Mouse (Mus musculus): ENCODE data around the gene Nme6. TPM values are rescaled to one million over a fixed set of nuclear protein-coding genes. Genes with fewer than 3 reads are reported as not detected.

Nme6 gene
- polyA plus RNA-seq, 1 experiment: 41.2 TPM

DNA sequence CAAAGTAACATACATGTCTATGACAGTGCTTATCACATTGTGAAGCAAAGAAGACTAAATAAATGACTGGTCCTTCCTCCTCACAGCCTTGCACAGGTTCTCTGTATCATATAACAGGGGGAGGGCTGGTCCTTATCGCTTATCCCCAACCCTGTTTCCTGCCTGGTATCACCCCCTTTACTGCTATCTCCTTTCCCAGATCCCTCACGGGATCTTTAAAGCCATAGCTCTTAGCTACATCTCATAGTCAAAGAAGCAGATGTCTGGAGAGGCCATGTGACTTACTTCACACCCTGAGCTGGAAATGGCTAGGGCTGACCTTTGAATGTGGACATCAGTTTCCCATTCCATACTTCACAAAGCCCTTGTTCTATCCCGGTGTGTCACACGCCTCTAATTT, 6.8 kb upstream of the Nme6 start:
- Histone ChIP-seq H3K9me3 (replicated peaks; ENCODE audit: control insufficient read depth, insufficient read depth, low read length, poor library complexity, severe bottlenecking) (no peaks in the 10 kb centered on the region), H3K4me1 (ENCODE audit: control insufficient read depth, insufficient read depth, low read length) (no peaks in the 10 kb centered on the region), H3K27me3 (ENCODE audit: control insufficient read depth, insufficient read depth, low read length, poor library complexity, severe bottlenecking) (no peaks in the 10 kb centered on the region), H3K9ac (ENCODE audit: low read depth, poor library complexity, severe bottlenecking) (no peak overlapping the region), H3K36me3 (ENCODE audit: control insufficient read depth, insufficient read depth, low read length, poor library complexity, severe bottlenecking) (no peaks in the 10 kb centered on the region), H3K27ac (ENCODE audit: insufficient read depth, low read length) (no peak overlapping the region), H3K4me3 (ENCODE audit: low read depth, low read length) (no peak overlapping the region)
- TF ChIP-seq CTCF (IDR thresholded peaks at IDR 0.05; ENCODE audit: low read depth, low read length): no peak

DNA sequence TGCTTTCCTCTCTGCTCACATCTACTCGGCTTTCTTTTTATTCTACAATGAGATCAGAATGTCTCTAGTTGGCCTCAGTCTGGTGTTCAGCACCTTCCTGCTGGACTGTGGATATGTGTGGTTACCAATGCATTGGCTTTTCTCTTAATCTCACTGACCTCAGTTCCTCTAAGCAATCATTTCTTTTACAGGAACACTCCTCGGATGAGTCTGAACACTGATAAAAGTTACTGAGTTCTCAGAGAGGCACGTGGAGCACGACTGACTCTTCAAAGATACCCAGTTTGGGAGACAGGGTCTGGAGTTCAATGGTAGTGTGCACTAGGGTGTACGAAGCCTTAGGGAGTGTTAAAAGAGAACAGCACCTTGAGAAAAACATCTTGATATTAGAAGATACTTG, 6.4 kb upstream of the Nme6 start:
- H3K9ac ChIP-seq (ENCODE audit: low read depth, poor library complexity, severe bottlenecking): no peak overlapping the region
- no peak for TF ChIP-seq CTCF (IDR thresholded peaks at IDR 0.05; ENCODE audit: low read depth, low read length)
- H3K36me3 ChIP-seq (ENCODE audit: control insufficient read depth, insufficient read depth, low read length, poor library complexity, severe bottlenecking): no peaks in the 10 kb centered on the region
- H3K4me3 ChIP-seq (ENCODE audit: low read depth, low read length): no peak overlapping the region
- no peak overlapping the region for H3K27ac ChIP-seq (ENCODE audit: insufficient read depth, low read length)
- H3K9me3 ChIP-seq (replicated peaks; ENCODE audit: control insufficient read depth, insufficient read depth, low read length, poor library complexity, severe bottlenecking): no peaks in the 10 kb centered on the region
- H3K27me3 ChIP-seq (ENCODE audit: control insufficient read depth, insufficient read depth, low read length, poor library complexity, severe bottlenecking): no peaks in the 10 kb centered on the region
- no peaks in the 10 kb centered on the region for H3K4me1 ChIP-seq (ENCODE audit: control insufficient read depth, insufficient read depth, low read length)

DNA sequence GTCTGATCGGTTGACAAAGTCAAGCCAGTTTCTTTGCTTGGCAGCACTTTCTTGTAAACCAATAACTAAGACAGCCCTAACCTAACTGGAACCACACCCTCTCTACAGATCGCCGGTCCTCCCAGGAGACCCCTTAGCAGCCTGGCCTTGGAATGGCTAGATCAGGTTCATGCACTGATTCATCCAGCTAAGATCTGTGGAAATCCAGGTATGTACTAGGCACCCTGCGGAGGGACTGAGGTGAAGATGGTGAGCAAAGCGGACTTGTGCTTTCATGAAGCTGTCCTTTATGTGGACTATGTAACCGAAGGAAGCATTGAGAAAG, 501 bp downstream of the Nme6 start:
- TF ChIP-seq POLR2A (IDR thresholded peaks at IDR 0.05; ENCODE audit: insufficient read depth, low read length): no peak
- no peak for TF ChIP-seq CTCF (IDR thresholded peaks at IDR 0.05; ENCODE audit: low read depth, low read length)
- H3K36me3 ChIP-seq (ENCODE audit: control insufficient read depth, insufficient read depth, low read length, poor library complexity, severe bottlenecking): peaks cover 2% of the 10 kb centered on the region; the same call in 1 of the 2 replicates
- H3K27ac ChIP-seq (ENCODE audit: insufficient read depth, low read length): no peak overlapping the region

DNA sequence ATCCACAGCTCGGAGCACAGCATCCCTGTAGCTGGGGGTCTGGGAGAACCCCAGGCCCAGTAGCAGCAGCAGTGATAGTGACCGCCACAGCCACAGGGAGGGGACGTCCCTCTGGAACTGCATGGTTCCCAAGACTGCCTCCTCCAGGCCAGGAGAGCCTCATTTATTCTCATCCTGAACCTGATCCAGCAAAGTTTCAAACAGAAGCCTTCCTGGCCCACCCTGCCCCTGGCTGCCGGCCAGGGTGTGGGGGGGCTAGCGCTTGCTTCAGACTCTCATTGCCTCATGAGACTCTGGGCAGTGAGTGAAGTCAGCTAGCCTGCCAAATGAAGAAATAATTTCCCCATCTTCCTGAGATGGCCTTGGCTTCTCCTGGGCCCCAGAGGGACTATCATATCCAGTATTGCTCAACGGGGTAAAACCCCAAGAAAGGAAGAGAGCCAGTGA, 16.8 kb downstream of the Nme6 start, which contains the start of gene Camp:
Gene Camp, minus strand, starts transcription at position 306 of the 447 bp plus-strand sequence.
- Histone ChIP-seq H3K4me1 (ENCODE audit: control insufficient read depth, insufficient read depth, low read length) (no peaks in the 10 kb centered on the region), H3K9me3 (replicated peaks; ENCODE audit: control insufficient read depth, insufficient read depth, low read length, poor library complexity, severe bottlenecking) (no peaks in the 10 kb centered on the region), H3K36me3 (ENCODE audit: control insufficient read depth, insufficient read depth, low read length, poor library complexity, severe bottlenecking) (no peaks in the 10 kb centered on the region), H3K4me3 (ENCODE audit: low read depth, low read length) (no peak within 1 kb of the TSS), H3K27ac (ENCODE audit: insufficient read depth, low read length) (no peak within 1 kb of the TSS), H3K27me3 (ENCODE audit: control insufficient read depth, insufficient read depth, low read length, poor library complexity, severe bottlenecking) (no peaks in the 10 kb centered on the region), H3K9ac (ENCODE audit: low read depth, poor library complexity, severe bottlenecking) (no peak within 1 kb of the TSS)
- TF ChIP-seq EP300 (IDR thresholded peaks at IDR 0.05; ENCODE audit: insufficient read depth, low read depth, low read length) (no peak), POLR2A (IDR thresholded peaks at IDR 0.05; ENCODE audit: insufficient read depth, low read length) (no peak), CTCF (IDR thresholded peaks at IDR 0.05; ENCODE audit: low read depth, low read length) (no peak)

More for the DNA sequence above, 501 bp downstream of the Nme6 start:
- peak overlapping the region; percentile 37 for H3K9ac ChIP-seq (ENCODE audit: low read depth, poor library complexity, severe bottlenecking)
- H3K27me3 ChIP-seq (ENCODE audit: control insufficient read depth, insufficient read depth, low read length, poor library complexity, severe bottlenecking): no peaks in the 10 kb centered on the region
- H3K4me1 ChIP-seq (ENCODE audit: control insufficient read depth, insufficient read depth, low read length): no peaks in the 10 kb centered on the region
- peak overlapping the region; percentile 92 for H3K4me3 ChIP-seq (ENCODE audit: low read depth, low read length)
- H3K9me3 ChIP-seq (replicated peaks; ENCODE audit: control insufficient read depth, insufficient read depth, low read length, poor library complexity, severe bottlenecking): no peaks in the 10 kb centered on the region

DNA sequence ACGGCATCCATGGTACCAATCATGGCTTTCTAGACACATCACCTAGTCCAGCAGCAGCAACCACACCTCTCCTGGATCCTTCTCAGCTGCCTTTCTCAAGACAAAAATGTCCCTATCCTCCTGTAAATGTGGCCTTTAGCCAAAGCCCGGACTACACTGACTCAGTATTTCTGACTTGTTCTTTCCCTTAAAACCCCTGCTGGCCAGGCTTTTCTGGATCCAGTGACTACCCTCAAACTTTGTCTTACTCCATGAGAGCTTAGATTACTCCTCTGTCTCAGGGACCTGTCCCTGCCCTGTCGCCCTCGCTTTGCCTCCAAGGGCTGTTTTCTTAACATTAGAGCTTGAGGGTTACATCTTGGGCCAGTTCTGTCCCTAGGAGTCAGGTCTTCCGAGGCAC, 17.6 kb downstream of the Nme6 start:
- Histone ChIP-seq H3K27ac (ENCODE audit: insufficient read depth, low read length) (no peak overlapping the region), H3K9me3 (replicated peaks; ENCODE audit: control insufficient read depth, insufficient read depth, low read length, poor library complexity, severe bottlenecking) (no peaks in the 10 kb centered on the region), H3K4me1 (ENCODE audit: control insufficient read depth, insufficient read depth, low read length) (no peaks in the 10 kb centered on the region), H3K27me3 (ENCODE audit: control insufficient read depth, insufficient read depth, low read length, poor library complexity, severe bottlenecking) (no peaks in the 10 kb centered on the region), H3K9ac (ENCODE audit: low read depth, poor library complexity, severe bottlenecking) (no peak overlapping the region), H3K4me3 (ENCODE audit: low read depth, low read length) (no peak overlapping the region), H3K36me3 (ENCODE audit: control insufficient read depth, insufficient read depth, low read length, poor library complexity, severe bottlenecking) (no peaks in the 10 kb centered on the region)
- TF ChIP-seq CTCF (IDR thresholded peaks at IDR 0.05; ENCODE audit: low read depth, low read length) (no peak), POLR2A (IDR thresholded peaks at IDR 0.05; ENCODE audit: insufficient read depth, low read length) (no peak), EP300 (IDR thresholded peaks at IDR 0.05; ENCODE audit: insufficient read depth, low read depth, low read length) (no peak)

DNA sequence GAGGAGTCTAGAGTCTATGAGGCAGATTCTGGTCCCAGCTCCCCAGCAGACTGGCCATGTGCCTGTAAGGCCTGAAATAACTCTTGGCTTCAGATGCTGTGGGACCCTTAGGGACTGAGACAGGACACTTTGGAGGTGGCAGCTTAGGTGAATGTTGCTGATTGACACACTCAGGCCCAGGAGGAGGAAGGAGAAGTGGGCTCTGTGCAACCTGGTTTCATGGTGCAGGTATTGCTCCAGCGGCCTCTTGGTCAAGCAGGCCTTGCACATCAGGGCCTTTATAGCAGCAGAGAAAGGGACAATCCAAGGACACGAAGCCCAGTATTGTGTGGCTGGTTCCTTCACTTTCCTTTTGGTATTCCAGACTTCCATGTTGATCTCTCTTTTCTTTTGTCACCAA, 21.8 kb downstream of the Nme6 start:
- Histone ChIP-seq H3K36me3 (ENCODE audit: control insufficient read depth, insufficient read depth, low read length, poor library complexity, severe bottlenecking) (no peaks in the 10 kb centered on the region), H3K9me3 (replicated peaks; ENCODE audit: control insufficient read depth, insufficient read depth, low read length, poor library complexity, severe bottlenecking) (no peaks in the 10 kb centered on the region), H3K4me3 (ENCODE audit: low read depth, low read length) (no peak overlapping the region), H3K27ac (ENCODE audit: insufficient read depth, low read length) (no peak overlapping the region), H3K27me3 (ENCODE audit: control insufficient read depth, insufficient read depth, low read length, poor library complexity, severe bottlenecking) (no peaks in the 10 kb centered on the region), H3K9ac (ENCODE audit: low read depth, poor library complexity, severe bottlenecking) (no peak overlapping the region), H3K4me1 (ENCODE audit: control insufficient read depth, insufficient read depth, low read length) (no peaks in the 10 kb centered on the region)
- no peak for TF ChIP-seq POLR2A (IDR thresholded peaks at IDR 0.05; ENCODE audit: insufficient read depth, low read length)
- no peak for TF ChIP-seq EP300 (IDR thresholded peaks at IDR 0.05; ENCODE audit: insufficient read depth, low read depth, low read length)
- TF ChIP-seq CTCF (IDR thresholded peaks at IDR 0.05; ENCODE audit: low read depth, low read length): no peak

Measured in ES-Bruce4 (cell line).